Mouse (Mus musculus) liver, embryonic 15.5 days (tissue): ENCODE data around the gene Cav2. TPM values are rescaled to one million over a fixed set of nuclear protein-coding genes. Genes with fewer than 3 reads are reported as not detected.

Experiments used
- ATAC-seq: fragments of 200-750 bp; cut with Nextera tagmentation; 2 replicates; pipeline ENCODE4 v1.8.0; 2017; ENCODE audit warnings: moderate number of reproducible peaks, mild to moderate bottlenecking, moderate library complexity; ENCODE audit not compliant: insufficient read depth
- H3K27ac ChIP-seq: fragments of 300-500 bp; sonication (generic); replicated peaks from 2 replicates; pipeline ENCODE4 v1.5.1; 2015; ENCODE audit warnings: mild to moderate bottlenecking, inconsistent platforms
- H3K27me3 ChIP-seq: fragments of 300-500 bp; sonication (generic); 2 replicates; pipeline ENCODE4 v1.6.1; 2015; ENCODE audit warnings: mild to moderate bottlenecking, inconsistent platforms
- H3K36me3 ChIP-seq: fragments of 300-500 bp; sonication (generic); replicated peaks from 2 replicates; pipeline ENCODE4 v1.6.1; 2015; ENCODE audit warnings: moderate library complexity, mild to moderate bottlenecking, inconsistent platforms
- H3K4me1 ChIP-seq: fragments of 300-500 bp; sonication (generic); replicated peaks from 2 replicates; pipeline ENCODE4 v1.6.1; 2015; ENCODE audit warnings: inconsistent platforms
- H3K4me2 ChIP-seq: fragments of 300-500 bp; sonication (generic); 2 replicates; pipeline ENCODE4 v1.6.1; 2015; ENCODE audit warnings: moderate library complexity, mild to moderate bottlenecking, inconsistent platforms
- H3K4me3 ChIP-seq: fragments of 300-500 bp; sonication (generic); replicated peaks from 2 replicates; pipeline ENCODE4 v1.5.1; 2015; ENCODE audit warnings: mild to moderate bottlenecking, inconsistent platforms
- H3K9ac ChIP-seq: fragments of 300-500 bp; sonication (generic); 2 replicates; pipeline ENCODE4 v1.6.1; 2015; ENCODE audit warnings: moderate library complexity, mild to moderate bottlenecking, inconsistent platforms
- H3K9me3 ChIP-seq: fragments of 300-500 bp; sonication (generic); replicated peaks from 2 replicates; pipeline ENCODE4 v1.6.1; 2016; ENCODE audit warnings: inconsistent platforms
- WGBS: fragments of 180-500 bp; shearing (Covaris S2); methylation state at CpG from one replicate; pipeline ENCODE4 v1.1.7; 2015; ENCODE audit warnings: mixed read lengths; ENCODE audit not compliant: insufficient replicate concordance; 5-methylcytosine and 5-hydroxymethylcytosine counted together
- polyA plus RNA-seq: library from polyadenylated mRNA; unstranded; fragments of >200 nt; fragmentation: Nextera tagmentation; extraction: Ambion mirVana; gene quantifications from 2 replicates; pipeline ENCODE4 v1.2.1, GENCODE M21; 2015

The Cav2 gene
- polyA plus RNA-seq, result 2.8 and 2.9 TPM in 2 replicates

DNA sequence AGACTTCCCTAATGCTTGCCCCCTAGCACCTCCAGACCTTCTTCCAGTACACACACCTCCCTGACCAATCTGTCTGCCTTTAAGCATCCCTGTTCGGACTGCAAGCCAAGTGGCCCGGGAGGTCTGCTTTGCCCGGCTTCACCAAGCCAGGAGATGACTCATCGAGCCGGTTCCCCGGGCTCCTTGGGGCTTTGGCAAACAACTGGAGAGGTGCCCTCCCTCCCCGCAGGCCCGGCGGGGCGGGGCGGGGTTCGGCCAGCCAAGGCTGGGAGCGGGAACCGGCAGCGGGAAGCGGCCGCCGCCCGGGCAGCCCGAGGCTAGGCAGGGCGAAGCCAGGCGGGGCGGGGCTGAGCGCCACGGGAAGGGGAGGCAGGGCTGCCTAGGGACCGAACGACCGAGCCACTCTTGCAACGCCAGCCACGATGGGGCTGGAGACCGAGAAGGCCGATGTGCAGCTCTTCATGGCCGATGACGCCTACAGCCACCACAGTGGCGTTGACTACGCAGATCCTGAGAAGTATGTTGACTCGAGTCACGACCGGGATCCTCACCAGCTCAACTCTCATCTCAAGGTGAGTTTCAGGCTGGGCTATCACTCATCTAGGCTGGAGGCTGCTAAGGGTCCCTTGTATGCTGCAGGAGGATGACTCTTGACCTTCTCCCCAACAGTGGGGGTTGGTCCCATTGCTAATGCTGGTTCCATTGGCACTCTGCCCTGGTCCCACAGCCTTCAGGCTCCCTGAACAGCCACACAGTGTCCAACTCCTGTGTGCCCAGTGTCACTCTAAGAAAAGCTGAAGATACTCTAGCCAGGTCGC is at the start of gene Cav2:
Cav2 (plus strand) TSS at position 247 of the 818 bp plus-strand sequence.
- Histone ChIP-seq H3K9me3 (no peaks in the 10 kb centered on the region), H3K4me1 (0 out of 2 replicates have a peak, but pooled peaks cover 6% of the 10 kb centered on the region), H3K4me2 (peak within 1 kb of the TSS; percentile 69), H3K27me3 (peaks cover 17% of the 10 kb centered on the region), H3K4me3 (peak within 1 kb of the TSS; percentile 50), H3K36me3 (no peaks in the 10 kb centered on the region), H3K27ac (no peak within 1 kb of the TSS; the same call in 1 of the 2 replicates), H3K9ac (no peak within 1 kb of the TSS)
- ATAC-seq, result peak; percentile 67
- under 1% methylated on average over 33 of the region's 40 CpGs for WGBS

DNA sequence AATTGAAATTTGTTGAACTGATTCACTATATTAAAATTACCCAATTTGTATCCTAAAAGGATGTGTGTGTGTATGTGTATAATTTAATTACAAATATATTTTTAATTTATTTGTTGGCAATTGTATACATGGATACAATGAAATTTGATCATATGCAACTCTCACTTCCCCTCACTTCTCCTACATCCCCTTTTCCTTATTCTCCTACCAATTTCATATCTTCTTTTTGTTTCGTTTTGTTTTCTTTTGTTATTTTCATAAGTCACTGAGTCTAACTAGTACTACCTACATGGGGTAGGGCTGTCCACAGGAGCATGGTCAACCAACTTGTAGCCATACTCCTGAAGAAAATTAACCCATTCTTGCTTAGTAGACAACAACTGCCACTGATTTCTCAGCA is 41.3 kb upstream of the Cav2 start:
- Histone ChIP-seq H3K27ac (no peak overlapping the region), H3K36me3 (no peaks in the 10 kb centered on the region), H3K4me1 (no peaks in the 10 kb centered on the region), H3K27me3 (no peaks in the 10 kb centered on the region), H3K4me3 (no peak overlapping the region), H3K9ac (no peak overlapping the region), H3K4me2 (no peak overlapping the region), H3K9me3 (no peaks in the 10 kb centered on the region)
- WGBS, result 69% methylated on average over 1 of the region's 1 CpGs
- ATAC-seq, result no peak

DNA sequence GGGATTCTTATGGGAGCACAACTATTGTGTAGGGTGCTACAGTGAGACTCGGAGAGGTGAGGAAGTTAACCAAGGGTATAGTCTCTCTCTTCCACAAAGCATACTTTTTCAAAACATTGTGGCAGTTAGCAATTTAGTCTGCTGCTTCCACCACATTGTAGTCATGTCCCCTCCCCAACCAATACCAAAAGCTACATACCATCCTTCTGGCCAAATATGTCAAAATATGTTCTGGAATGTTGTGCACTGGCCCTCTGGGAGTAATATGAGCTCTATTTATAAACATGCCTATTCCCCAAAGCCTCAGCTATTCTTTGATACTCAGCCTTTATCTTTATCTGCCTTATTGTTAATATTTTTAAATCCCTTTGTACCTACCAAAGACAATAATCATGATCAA is 40.0 kb upstream of the Cav2 start:
- ATAC-seq, result no peak
- no peak overlapping the region for H3K9ac ChIP-seq
- H3K36me3 ChIP-seq, result no peaks in the 10 kb centered on the region
- no peaks in the 10 kb centered on the region for H3K9me3 ChIP-seq
- no peaks in the 10 kb centered on the region for H3K4me1 ChIP-seq
- H3K4me2 ChIP-seq, result no peak overlapping the region
- no peak overlapping the region for H3K4me3 ChIP-seq
- no peak overlapping the region for H3K27ac ChIP-seq
- H3K27me3 ChIP-seq, result no peaks in the 10 kb centered on the region
- 55% methylated on average over 1 of the region's 1 CpGs for WGBS

DNA sequence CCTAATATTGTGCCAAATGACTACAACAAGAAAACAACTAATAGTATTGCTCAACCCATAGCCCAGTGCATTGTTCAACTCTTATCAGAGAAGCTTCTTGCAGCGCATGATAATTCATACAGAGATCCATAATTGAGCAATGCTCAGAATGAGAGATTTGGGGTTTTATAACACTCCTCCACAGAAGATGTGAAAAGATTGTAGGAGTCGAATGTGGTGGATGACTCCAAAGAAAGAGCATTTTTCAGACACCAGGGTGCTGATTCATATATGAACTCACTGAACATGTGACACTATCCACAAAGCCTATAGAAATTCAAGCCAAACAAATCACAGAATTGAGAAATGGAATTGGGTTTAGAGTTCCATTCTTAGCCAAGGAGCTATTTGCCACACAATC is 34.0 kb upstream of the Cav2 start:
- Histone ChIP-seq H3K9me3 (no peaks in the 10 kb centered on the region), H3K27me3 (no peaks in the 10 kb centered on the region), H3K27ac (no peak overlapping the region), H3K4me3 (no peak overlapping the region), H3K4me2 (no peak overlapping the region), H3K36me3 (no peaks in the 10 kb centered on the region), H3K9ac (no peak overlapping the region), H3K4me1 (no peaks in the 10 kb centered on the region)
- ATAC-seq, result no peak
- WGBS, result 57% methylated on average over 2 of the region's 2 CpGs

DNA sequence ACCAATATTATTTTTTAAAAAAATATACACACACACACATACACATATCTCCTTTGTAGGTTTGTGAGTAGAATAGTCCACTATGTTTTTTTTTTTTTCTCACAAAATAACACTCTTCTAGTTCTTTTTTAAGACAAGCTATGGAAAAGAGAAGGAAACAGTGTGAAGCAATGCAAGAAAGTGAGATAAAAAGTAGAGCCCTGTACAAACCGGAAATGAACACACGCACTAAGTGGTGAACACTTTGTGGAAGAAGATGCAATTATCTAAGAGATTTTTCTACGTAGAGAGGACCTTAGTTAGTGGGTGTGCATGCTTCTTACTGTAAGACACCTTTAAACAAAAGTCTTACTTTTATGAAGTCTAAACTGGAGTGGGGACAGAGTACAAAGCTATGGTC is 33.3 kb upstream of the Cav2 start:
- ATAC-seq, result no peak
- no peak overlapping the region for H3K9ac ChIP-seq
- whole genome bisulfite sequencing, result 50% methylated on average over 3 of the region's 3 CpGs
- no peaks in the 10 kb centered on the region for H3K4me1 ChIP-seq
- no peak overlapping the region for H3K4me2 ChIP-seq
- no peaks in the 10 kb centered on the region for H3K27me3 ChIP-seq
- H3K4me3 ChIP-seq, result no peak overlapping the region
- H3K9me3 ChIP-seq, result no peaks in the 10 kb centered on the region
- no peak overlapping the region for H3K27ac ChIP-seq
- no peaks in the 10 kb centered on the region for H3K36me3 ChIP-seq

DNA sequence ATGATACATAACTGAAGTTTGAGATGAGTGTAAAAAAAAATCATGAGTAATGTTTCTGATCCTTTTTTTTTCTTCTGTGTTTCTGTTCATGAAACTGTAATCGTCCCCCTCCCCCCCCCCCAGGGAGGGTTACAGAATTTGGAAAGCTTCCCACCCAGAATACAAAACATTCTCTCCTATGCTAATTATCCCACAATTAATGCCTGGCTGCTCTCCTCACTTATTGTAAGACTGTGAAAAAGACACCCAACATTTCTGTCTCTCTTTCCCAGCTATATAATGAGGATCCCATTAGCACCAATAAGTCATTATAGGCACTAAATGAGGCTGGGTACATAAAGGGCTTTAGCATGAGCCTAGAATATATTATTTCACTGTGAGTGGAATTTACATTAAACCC is 32.7 kb upstream of the Cav2 start:
- no peak overlapping the region for H3K4me3 ChIP-seq
- no peak overlapping the region for H3K9ac ChIP-seq
- H3K27me3 ChIP-seq, result no peaks in the 10 kb centered on the region
- no peak for ATAC-seq
- H3K9me3 ChIP-seq, result no peaks in the 10 kb centered on the region
- no peaks in the 10 kb centered on the region for H3K4me1 ChIP-seq
- H3K36me3 ChIP-seq, result no peaks in the 10 kb centered on the region
- no peak overlapping the region for H3K4me2 ChIP-seq
- no peak overlapping the region for H3K27ac ChIP-seq
- 33% methylated on average over 1 of the region's 1 CpGs for WGBS

DNA sequence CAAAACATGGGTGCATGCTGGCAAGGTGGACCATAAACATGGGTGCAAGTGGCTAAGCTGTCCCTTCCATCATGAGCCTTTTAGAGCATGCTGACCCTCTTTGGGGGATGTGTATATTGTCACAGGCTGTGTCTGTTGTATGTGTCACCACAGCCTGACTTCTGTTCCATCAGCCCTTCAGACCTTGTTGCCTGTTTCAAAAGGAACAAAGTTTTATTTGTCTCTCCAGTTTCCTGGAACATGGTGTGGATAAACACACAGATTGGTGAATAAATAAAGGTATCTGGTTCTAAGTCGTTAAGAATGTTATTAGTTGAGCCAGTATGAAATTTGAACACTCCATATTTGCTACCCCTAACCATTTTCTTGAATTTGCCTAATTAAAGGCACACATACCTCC is 29.0 kb upstream of the Cav2 start:
- H3K4me2 ChIP-seq, result no peak overlapping the region
- H3K4me3 ChIP-seq, result no peak overlapping the region
- no peak overlapping the region for H3K27ac ChIP-seq
- 39% methylated on average over 1 of the region's 1 CpGs for WGBS
- no peaks in the 10 kb centered on the region for H3K4me1 ChIP-seq
- no peak overlapping the region for H3K9ac ChIP-seq
- H3K36me3 ChIP-seq, result no peaks in the 10 kb centered on the region
- H3K9me3 ChIP-seq, result no peaks in the 10 kb centered on the region
- no peak for ATAC-seq
- no peaks in the 10 kb centered on the region for H3K27me3 ChIP-seq

DNA sequence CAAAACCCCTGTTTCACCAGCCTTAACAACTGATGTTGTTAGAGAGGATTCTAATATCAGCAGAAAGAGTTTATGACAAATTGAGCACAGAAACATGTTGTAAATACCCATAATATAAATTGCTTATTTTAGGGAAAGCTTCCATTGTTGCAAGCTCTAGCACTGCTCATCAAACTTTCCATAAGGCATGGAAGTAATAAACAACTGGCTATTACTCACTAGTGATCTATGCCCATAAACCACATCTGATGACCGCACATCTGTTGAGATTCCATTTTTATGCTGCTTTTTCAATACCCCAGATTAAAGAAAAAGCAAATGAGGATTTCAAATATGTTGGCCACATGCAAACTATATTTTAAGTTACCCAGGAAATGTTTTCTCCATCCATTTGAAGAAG is 22.8 kb upstream of the Cav2 start:
- Histone ChIP-seq H3K27ac (no peak overlapping the region), H3K9me3 (no peaks in the 10 kb centered on the region), H3K4me3 (no peak overlapping the region), H3K9ac (no peak overlapping the region), H3K4me2 (no peak overlapping the region), H3K36me3 (no peaks in the 10 kb centered on the region), H3K27me3 (no peaks in the 10 kb centered on the region), H3K4me1 (no peaks in the 10 kb centered on the region)
- 77% methylated on average over 1 of the region's 1 CpGs for WGBS
- no peak for ATAC-seq

DNA sequence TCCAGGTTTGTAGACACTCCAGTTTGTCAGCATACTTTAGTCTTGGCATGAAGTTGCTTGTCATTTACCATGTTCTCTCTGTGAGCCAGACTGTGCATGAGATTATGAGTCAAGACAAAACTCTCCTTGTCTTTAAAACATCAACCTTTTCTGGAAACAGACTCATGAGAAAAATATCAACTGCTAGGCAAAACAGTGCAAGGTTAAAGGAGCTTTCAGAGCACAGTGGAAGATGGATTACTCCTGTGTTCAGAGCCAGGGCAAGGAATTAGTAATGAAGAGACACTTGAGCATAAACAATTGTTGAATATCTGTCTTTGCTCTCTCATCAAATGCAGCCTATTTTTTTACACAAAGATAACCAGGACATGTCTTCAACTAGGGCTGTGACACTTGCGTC is 22.1 kb upstream of the Cav2 start:
- no peaks in the 10 kb centered on the region for H3K36me3 ChIP-seq
- 59% methylated on average over 1 of the region's 1 CpGs for WGBS
- no peaks in the 10 kb centered on the region for H3K9me3 ChIP-seq
- no peak overlapping the region for H3K4me2 ChIP-seq
- no peak overlapping the region for H3K27ac ChIP-seq
- H3K4me3 ChIP-seq, result no peak overlapping the region
- no peaks in the 10 kb centered on the region for H3K27me3 ChIP-seq
- no peak for ATAC-seq
- no peak overlapping the region for H3K9ac ChIP-seq
- H3K4me1 ChIP-seq, result no peaks in the 10 kb centered on the region

DNA sequence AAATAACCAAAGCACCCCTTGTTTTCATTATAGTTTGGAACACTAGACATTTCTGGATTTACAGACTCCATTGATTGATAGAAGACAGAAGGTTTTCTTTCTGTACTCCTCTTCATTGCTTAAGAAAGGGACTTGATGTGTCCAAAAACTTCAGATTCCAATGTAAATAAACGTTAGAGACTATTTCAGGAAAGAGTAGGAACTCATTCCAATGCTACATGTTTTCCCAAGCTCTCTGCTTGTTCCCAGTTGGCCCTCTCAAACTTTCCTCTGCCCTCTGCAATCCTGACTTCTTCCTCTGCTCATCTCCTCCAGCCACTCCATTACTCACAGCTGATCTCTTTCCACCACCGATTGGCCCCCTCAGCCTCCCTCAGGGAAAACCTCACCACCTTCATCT is 18.2 kb upstream of the Cav2 start:
- H3K4me1 ChIP-seq, result no peaks in the 10 kb centered on the region
- no peak overlapping the region for H3K4me3 ChIP-seq
- no peak overlapping the region for H3K9ac ChIP-seq
- WGBS, result 36% methylated on average over 2 of the region's 2 CpGs
- no peak overlapping the region for H3K4me2 ChIP-seq
- no peaks in the 10 kb centered on the region for H3K36me3 ChIP-seq
- no peak for ATAC-seq
- no peaks in the 10 kb centered on the region for H3K9me3 ChIP-seq
- H3K27ac ChIP-seq, result no peak overlapping the region
- no peaks in the 10 kb centered on the region for H3K27me3 ChIP-seq

DNA sequence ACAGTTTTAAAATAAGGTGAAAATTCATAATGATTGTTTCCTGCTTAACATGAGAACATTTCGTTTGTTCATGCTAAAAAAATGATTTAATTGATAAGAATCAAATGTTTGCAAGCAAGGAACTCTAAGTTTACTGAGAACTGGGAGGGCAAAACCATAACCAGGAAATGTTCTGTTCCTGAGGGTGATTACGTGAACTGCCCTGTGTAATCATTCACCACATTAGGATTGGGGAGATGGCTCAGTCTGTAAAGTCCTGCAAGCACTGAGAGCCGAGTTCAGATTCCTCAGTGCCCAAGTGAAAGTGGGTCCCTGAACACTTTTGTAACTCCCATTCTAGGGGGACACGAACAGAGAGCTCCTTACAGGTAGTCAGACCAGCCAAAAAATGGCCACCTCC is 15.9 kb upstream of the Cav2 start:
- Histone ChIP-seq H3K36me3 (no peaks in the 10 kb centered on the region), H3K4me1 (no peaks in the 10 kb centered on the region), H3K9me3 (no peaks in the 10 kb centered on the region), H3K4me2 (no peak overlapping the region), H3K4me3 (no peak overlapping the region), H3K27me3 (no peaks in the 10 kb centered on the region), H3K27ac (no peak overlapping the region), H3K9ac (no peak overlapping the region)
- WGBS, result 29% methylated on average over 4 of the region's 4 CpGs
- no peak for ATAC-seq

DNA sequence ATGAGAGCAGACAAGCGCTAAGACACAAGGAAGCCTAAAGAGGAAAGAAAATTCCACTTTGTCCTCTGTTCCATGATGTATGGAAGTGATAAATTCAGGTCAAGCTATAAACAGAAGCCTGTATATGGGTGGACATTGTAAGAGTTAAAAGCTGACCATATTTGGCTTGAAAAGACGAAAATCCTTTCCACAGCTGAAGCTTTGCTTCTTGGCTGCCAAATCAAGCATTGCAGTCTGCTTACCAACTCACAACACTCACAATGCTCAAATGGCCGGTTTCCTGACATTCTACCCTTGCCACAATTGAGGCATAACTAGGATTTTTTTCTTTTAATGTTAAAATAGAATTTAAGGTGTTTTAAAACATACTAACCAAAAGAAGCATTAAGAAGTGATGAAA is 14.5 kb upstream of the Cav2 start:
- no peaks in the 10 kb centered on the region for H3K36me3 ChIP-seq
- no peak overlapping the region for H3K9ac ChIP-seq
- no peak overlapping the region for H3K4me3 ChIP-seq
- WGBS, result 47% methylated on average over 3 of the region's 3 CpGs
- no peaks in the 10 kb centered on the region for H3K9me3 ChIP-seq
- H3K4me2 ChIP-seq, result no peak overlapping the region
- H3K4me1 ChIP-seq, result no peaks in the 10 kb centered on the region
- no peaks in the 10 kb centered on the region for H3K27me3 ChIP-seq
- no peak overlapping the region for H3K27ac ChIP-seq
- ATAC-seq, result no peak
